Mouse (Mus musculus): ENCODE measurements around the gene Plcxd3.

GRCm38 (mm10) chr15:4524598-4524997, 149.3 kb downstream of the Plcxd3 start:
- TF ChIP-seq FLI1 (IDR thresholded peaks at IDR 0.05; ENCODE audit: low read length) = no peak
- no peak for TF ChIP-seq GATA1 (IDR thresholded peaks at IDR 0.05; ENCODE audit: borderline replicate concordance, low read length)

Data from megakaryocyte, embryonic 14.5 days (primary cell).